Mouse (Mus musculus): ENCODE data around the gene Trmt2a. TPM values are rescaled to one million over a fixed set of nuclear protein-coding genes. Genes with fewer than 3 reads are reported as not detected.
A peak's percentile ranks its signal among the peaks of the same experiment; 100 is the strongest.

Gene Trmt2a
- polyA plus RNA-seq, 1 experiment from 2014 or later: 98.7 TPM

DNA sequence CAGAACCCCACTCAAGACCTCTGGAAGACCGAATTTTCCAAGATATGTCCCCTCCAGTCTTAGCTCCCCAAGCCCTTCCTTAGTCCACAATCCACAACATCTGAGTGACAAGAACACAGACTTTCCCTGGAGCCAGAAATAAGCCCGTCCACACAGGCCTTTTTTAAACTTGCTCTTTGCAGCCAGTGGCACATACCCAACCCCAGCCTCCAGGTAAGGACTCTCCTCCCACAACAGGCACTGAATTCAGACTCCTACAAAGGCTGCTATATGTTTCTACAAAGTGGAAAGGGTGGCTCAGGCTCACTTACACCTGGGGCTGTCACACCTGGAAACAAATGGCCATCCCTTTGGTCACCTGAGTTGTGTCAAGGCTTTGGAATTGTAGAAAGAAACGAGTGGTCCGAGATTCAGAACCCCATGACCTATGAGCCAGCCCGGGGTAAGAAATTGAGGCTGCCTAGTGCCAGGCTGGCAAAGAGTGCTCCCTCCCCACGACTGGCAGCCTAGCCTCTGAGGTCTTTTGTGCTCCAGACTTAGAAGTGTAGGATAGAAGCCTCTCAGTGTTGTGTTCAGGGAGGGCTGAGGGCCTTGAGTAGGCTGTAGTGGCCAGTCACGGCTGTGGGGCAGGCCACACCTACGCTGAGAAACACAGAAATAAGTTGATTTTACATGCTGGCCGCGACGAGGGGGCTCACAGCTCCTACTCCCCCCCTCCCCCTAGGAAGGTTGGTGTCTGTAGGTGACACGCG lies 14.4 kb upstream of the Trmt2a start:
- Histone ChIP-seq H3K4me1 (replicated peaks) (peaks cover 58% of the 10 kb centered on the region), H3K9ac (peak overlapping the region; percentile 93), H3K27ac (peak overlapping the region; percentile 96), H3K4me3 (peak overlapping the region; percentile 92), H3K9me3 (no peaks in the 10 kb centered on the region), H3K36me3 (peaks cover 14% of the 10 kb centered on the region), H3K4me2 (peak overlapping the region; percentile 92), H3K27me3 (no peaks in the 10 kb centered on the region)
- peak; percentile 16 for ATAC-seq (ENCODE audit: low FRiP score)
- 23% methylated on average over 13 of the region's 13 CpGs for WGBS

DNA sequence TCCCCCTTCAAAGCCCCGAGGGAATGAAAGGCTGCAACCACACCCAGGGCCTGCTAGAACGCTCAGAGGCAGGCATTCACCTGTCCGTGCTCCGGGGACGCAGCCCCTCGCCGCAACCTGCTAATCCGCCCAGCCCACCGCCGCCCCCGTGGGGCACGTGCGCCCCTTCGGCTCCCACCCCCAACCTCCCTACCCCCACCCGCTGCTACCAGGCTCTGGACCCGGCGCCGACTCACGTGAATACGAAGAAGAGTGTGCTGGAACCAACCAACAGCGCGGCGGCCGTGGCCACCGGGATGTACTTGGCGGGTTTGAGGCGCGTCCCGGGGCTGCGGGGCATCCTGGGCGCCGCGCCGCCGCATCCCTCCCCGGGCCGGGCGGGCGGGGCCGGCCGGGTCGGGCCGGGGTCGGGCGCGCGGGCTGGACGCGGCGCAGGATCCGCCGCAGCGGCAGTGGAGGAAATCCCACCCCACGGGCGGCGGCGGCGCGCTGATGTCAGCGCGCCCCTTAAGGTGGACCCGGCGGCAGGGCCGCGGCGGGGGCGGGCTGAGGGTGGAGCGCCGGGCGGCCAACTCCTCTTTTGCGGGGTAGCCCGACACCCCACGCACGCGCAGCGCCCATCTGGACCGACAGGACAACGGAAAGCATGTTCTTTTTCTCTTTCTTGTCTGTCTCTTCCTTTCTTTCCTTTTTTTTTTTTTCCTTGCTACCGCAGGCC lies 13.6 kb upstream of the Trmt2a start, which contains the start of gene Zdhhc8:
TSS of gene Zdhhc8 (minus strand) at position 466 of the 718 bp plus-strand sequence.
- H3K9ac ChIP-seq: peak within 1 kb of the TSS; percentile 93
- no peaks in the 10 kb centered on the region for H3K27me3 ChIP-seq
- H3K4me3 ChIP-seq: peak within 1 kb of the TSS; percentile 92
- no peaks in the 10 kb centered on the region for H3K9me3 ChIP-seq
- ATAC-seq (ENCODE audit: low FRiP score): peak; percentile 86
- peaks cover 19% of the 10 kb centered on the region for H3K36me3 ChIP-seq
- peak within 1 kb of the TSS; percentile 96 for H3K27ac ChIP-seq
- WGBS: 1% methylated on average over 43 of the region's 79 CpGs
- H3K4me2 ChIP-seq: peak within 1 kb of the TSS; percentile 92
- peaks cover 51% of the 10 kb centered on the region for H3K4me1 ChIP-seq (replicated peaks)

DNA sequence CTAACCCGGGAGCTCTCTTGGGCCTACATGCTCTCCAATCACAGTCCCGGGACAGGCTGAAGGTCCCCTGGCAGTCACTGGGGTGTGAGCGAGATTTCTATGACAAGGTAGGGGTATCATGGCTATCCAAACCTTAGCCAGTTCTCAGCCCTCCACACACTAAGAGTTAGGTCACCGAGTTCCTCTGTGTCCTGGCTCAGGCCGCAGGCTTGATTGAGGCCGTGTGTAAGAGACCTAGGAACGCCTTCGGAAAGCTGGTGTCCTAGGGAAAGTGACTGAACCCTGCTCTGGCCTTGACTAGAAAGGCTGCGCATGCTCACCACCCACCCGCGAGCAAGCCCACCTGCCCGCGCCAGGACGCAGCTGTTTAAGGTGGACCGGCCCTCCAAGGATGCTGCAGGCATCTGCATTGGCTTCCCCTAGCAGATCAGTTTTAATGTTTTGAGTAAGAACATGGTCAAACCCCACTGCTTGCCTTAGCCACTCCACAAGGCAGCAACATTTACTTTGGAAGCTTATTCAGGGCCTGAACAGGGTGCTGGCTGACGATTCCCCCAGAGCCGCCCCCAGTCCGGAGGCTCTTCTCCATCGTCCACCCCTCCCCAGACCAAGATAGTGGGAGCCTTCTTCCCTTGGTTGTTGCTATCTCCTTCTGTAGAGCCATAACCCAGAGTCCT lies 13.0 kb upstream of the Trmt2a start:
- 5% methylated on average over 19 of the region's 19 CpGs for WGBS
- peak overlapping the region; percentile 92 for H3K4me2 ChIP-seq
- H3K9me3 ChIP-seq: no peaks in the 10 kb centered on the region
- H3K27me3 ChIP-seq: no peaks in the 10 kb centered on the region
- peak overlapping the region; percentile 96 for H3K27ac ChIP-seq
- H3K36me3 ChIP-seq: peaks cover 26% of the 10 kb centered on the region
- peak overlapping the region; percentile 92 for H3K4me3 ChIP-seq
- H3K4me1 ChIP-seq (replicated peaks): peaks cover 44% of the 10 kb centered on the region
- peak overlapping the region; percentile 93 for H3K9ac ChIP-seq
- ATAC-seq (ENCODE audit: low FRiP score): peak; percentile 87

DNA sequence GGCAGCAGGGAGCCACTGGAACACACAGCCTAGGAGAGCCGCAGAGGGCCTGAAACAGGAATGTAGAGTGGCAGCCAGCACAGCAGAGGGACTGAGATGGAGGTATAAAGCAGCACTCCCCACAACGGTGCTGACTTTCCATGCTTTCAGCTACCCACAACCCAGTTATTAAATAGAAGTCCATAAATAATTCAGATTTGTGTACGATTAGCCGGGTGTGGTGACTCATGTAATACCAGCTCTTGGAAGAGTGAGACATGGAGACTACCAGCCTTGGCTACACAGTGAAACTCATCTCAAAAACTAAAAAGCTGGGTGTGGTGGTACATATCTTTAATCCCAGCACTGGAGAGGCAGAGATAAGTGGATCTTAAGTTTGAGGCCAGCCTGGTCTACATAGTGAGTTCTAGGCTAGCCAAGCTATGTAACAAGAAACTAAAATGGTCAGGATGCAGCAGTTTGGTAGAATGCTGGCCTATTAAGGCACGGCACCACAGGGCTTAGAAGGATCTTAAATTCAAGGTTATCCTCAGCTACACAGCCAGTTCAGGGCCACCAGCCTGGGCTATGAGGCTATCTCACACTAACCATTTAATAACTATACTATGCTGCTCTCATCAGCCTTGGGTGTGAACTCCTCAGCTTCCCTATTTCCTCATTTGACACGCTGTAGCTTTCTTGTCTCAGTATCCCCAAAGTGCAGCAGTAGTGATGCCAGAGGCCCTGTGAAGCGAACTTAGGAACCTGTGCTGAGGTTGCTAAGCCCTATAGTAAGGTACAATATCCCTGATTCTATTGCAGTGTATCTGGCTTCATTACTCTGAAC lies 11.6 kb upstream of the Trmt2a start:
- ATAC-seq (ENCODE audit: low FRiP score): no peak
- no peak overlapping the region for H3K27ac ChIP-seq
- no peak overlapping the region for H3K4me2 ChIP-seq
- WGBS: 75% methylated on average over 7 of the region's 7 CpGs
- H3K4me3 ChIP-seq: no peak overlapping the region
- H3K9me3 ChIP-seq: no peaks in the 10 kb centered on the region
- H3K36me3 ChIP-seq: peaks cover 40% of the 10 kb centered on the region
- H3K4me1 ChIP-seq (replicated peaks): peaks cover 30% of the 10 kb centered on the region
- H3K9ac ChIP-seq: no peak overlapping the region
- H3K27me3 ChIP-seq: no peaks in the 10 kb centered on the region

DNA sequence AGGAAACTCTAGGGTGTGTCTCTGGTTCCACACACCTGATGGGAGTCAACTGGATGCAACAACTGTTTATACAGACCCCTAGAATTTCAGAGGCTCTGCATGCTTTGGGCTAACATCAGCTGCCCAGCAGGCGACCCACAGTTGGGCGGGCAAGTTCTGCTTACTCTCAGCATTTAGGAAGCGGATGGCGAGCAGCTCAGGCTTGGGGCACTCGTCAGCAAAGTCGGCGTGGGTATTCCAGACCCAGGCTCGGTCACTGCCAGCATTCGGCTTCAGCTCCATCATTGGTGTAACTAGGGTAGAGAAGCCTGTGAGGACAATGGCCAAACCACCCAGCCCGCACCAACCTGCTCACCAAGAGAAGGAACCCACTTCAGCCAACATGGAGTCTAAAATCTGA lies 6.9 kb upstream of the Trmt2a start:
- WGBS: 97% methylated on average over 10 of the region's 10 CpGs
- Histone ChIP-seq H3K27ac (no peak overlapping the region), H3K4me1 (replicated peaks) (peaks cover 12% of the 10 kb centered on the region), H3K27me3 (no peaks in the 10 kb centered on the region), H3K9me3 (no peaks in the 10 kb centered on the region), H3K36me3 (peaks cover 87% of the 10 kb centered on the region), H3K9ac (no peak overlapping the region), H3K4me3 (no peak overlapping the region), H3K4me2 (no peak overlapping the region)
- no peak for ATAC-seq (ENCODE audit: low FRiP score)

DNA sequence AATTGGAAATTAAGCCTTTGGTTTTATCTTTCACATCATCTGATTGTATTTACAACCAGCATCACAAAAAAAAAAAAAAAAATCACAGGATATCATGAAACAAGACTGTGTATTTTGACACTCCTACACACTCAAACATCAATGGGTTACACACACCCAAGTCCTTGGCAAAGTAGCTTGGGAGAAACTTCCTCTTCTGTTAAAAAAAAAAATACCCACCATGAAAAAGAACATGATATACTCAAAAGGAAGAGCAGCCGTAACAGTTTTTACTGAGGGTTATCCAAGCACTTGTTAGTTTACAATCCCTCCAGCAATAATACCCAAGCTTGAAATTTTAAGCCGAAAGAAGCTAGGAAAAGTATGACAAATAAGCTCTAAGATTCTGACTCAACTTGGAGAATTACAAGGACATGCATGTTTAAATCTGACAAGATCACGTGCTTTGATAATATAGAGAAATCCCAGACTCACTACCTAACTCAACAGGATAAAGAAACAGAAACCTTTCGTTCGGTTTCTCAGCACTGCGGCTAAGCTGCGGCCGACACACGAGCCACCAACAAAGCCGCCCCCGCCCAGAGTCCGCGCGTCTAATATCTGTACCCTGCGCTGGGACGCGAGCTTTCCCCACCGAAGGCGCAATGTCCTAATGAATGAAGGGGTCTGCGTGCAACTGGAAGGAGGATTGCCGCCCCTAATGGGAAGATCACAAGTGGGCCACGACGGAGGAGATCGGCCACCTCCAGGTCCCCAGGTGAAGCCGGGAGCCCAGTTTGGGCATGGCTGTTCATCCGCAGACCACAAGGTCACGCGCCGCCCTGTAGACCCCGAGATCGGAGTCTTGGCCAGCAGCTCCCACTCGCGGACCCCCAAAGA lies 719 bp upstream of the Trmt2a start:
- Histone ChIP-seq H3K4me2 (peak overlapping the region; percentile 72), H3K4me1 (replicated peaks) (peaks cover 50% of the 10 kb centered on the region), H3K4me3 (peak overlapping the region; percentile 95), H3K27me3 (no peaks in the 10 kb centered on the region), H3K27ac (peak overlapping the region; percentile 94), H3K9ac (peak overlapping the region; percentile 93), H3K9me3 (no peaks in the 10 kb centered on the region), H3K36me3 (peaks cover 63% of the 10 kb centered on the region)
- under 1% methylated on average over 33 of the region's 33 CpGs for WGBS
- ATAC-seq (ENCODE audit: low FRiP score): peak; percentile 8

DNA sequence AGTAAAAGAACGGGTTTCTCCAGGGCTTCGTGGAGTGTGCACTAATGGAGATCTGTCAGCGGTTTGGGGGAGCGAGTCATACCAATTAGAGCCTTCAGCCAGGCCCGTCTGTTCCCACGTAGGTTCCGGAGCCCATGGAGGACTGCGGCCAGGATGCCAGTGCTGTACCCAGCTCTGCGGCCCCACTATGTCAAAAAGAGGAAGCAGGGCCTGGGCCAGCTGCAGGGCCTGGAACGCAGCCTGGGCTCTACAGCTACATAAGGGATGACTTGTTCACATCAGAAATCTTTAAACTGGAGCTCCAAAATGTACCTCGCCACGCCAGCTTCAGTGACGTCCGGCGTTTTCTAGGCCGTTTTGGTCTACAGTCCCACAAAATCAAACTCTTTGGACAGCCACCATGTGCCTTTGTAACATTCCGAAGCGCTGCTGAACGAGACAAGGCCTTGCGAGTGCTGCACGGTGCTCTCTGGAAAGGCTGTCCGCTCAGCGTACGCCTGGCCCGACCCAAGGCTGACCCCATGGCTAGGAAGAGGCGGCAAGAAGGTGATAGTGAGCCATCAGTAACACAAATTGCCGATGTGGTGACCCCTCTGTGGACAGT lies 987 bp downstream of the Trmt2a start:
- no peaks in the 10 kb centered on the region for H3K9me3 ChIP-seq
- peak overlapping the region; percentile 94 for H3K27ac ChIP-seq
- peak overlapping the region; percentile 87 for H3K9ac ChIP-seq
- 8% methylated on average over 27 of the region's 27 CpGs for WGBS
- H3K27me3 ChIP-seq: no peaks in the 10 kb centered on the region
- peaks cover 63% of the 10 kb centered on the region for H3K36me3 ChIP-seq
- ATAC-seq (ENCODE audit: low FRiP score): peak; percentile 27
- H3K4me3 ChIP-seq: peak overlapping the region; percentile 95
- peaks cover 50% of the 10 kb centered on the region for H3K4me1 ChIP-seq (replicated peaks)
- H3K4me2 ChIP-seq: peak overlapping the region; percentile 96

DNA sequence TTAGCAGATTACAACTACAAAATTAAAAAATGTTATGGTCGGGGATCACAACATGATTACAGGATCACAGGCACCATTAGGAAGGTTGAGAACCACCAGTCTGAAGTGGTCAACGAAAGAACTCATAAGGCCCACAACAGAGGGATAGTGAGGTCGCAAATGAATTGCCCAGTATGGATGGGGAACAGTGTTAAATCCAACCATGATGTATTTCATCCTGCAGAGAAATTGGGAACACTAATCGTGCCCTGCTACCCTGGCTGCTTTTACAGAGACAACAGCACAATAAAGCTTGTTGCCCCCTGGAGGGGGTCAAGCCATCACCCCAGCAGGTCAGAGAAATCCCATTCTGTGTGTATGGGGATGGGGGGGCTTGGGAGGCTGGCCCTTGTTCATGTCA lies 1.8 kb downstream of the Trmt2a start:
- ATAC-seq (ENCODE audit: low FRiP score): no peak
- no peaks in the 10 kb centered on the region for H3K27me3 ChIP-seq
- no peaks in the 10 kb centered on the region for H3K9me3 ChIP-seq
- WGBS: 54% methylated on average over 4 of the region's 4 CpGs
- peaks cover 63% of the 10 kb centered on the region for H3K36me3 ChIP-seq
- peak overlapping the region; percentile 96 for H3K4me2 ChIP-seq
- H3K4me1 ChIP-seq (replicated peaks): peaks cover 50% of the 10 kb centered on the region
- H3K4me3 ChIP-seq: peak overlapping the region; percentile 95
- H3K27ac ChIP-seq: no peak overlapping the region
- peak overlapping the region; percentile 87 for H3K9ac ChIP-seq

DNA sequence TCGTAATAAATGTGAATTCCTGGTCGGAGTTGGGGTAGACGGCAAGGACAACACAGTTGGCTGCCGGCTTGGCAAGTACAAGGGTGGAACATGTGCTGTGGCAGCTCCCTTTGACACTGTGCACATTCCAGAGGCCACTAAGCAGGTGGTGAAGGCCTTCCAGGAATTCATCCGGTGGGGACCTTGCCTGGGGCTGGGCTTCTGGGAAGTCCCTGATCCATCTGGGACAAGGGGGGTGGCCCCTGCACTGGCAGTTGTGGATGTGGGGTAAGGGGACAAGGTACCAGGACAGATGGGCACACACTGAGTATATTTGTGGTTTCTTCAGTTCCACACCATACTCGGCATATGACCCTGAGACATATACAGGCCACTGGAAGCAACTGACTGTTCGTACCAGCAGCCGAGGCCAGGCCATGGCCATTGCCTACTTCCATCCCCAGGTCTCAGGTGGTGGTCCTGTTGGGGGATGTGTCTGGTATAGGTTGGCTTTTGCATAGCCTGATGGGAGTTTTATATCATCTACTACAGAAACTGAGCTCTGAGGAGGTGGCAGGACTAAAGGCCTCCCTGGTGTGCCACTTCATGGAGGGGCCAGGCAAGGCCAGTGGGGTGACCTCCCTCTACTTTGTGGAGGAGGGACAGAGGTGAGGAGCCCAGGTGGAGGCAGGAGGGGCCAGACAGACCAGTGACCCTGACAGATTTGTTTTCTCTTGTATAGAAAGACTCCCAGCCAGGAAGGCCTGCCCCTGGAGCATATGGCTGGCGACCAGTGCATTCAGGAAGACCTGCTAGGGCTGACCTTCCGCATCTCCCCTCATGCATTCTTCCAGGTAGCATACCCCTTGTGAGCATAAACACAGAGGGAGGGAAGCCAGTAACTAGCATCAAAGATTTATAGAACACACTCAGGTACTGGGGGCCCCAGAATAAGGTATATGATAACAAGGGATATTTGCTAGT lies 2.6 kb downstream of the Trmt2a start:
- no peak overlapping the region for H3K27ac ChIP-seq
- no peaks in the 10 kb centered on the region for H3K27me3 ChIP-seq
- peaks cover 43% of the 10 kb centered on the region for H3K4me1 ChIP-seq (replicated peaks)
- no peak for ATAC-seq (ENCODE audit: low FRiP score)
- H3K9ac ChIP-seq: peak overlapping the region; percentile 87
- 0 out of 2 replicates have a peak overlapping the region, but pooled peaks have one; percentile 95 for H3K4me3 ChIP-seq
- H3K36me3 ChIP-seq: peaks cover 60% of the 10 kb centered on the region
- WGBS: 70% methylated on average over 10 of the region's 10 CpGs
- peak overlapping the region; percentile 96 for H3K4me2 ChIP-seq
- H3K9me3 ChIP-seq: no peaks in the 10 kb centered on the region

DNA sequence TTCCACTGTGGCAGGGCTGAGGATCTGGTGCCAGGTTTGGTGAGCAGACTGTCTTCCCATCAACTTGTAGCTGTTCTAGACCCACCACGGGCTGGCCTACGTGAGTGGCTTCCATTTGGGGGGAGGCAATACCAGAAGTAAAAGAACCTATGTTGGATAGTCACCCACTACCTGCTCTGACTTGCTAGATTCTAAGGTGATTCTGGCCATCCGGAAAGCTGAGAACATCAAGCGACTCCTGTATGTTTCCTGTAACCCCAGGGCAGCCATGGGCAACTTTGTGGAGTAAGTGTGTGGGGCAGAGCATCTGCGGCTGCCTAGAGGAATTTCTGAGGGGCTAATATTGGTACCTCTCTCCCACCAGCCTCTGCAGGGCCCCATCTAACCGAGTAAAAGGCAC lies 4.3 kb downstream of the Trmt2a start:
- Histone ChIP-seq H3K4me3 (no peak overlapping the region), H3K9me3 (no peaks in the 10 kb centered on the region), H3K27ac (no peak overlapping the region), H3K36me3 (peaks cover 67% of the 10 kb centered on the region), H3K4me2 (no peak overlapping the region), H3K4me1 (replicated peaks) (peaks cover 27% of the 10 kb centered on the region), H3K9ac (no peak overlapping the region), H3K27me3 (no peaks in the 10 kb centered on the region)
- no peak for ATAC-seq (ENCODE audit: low FRiP score)
- 89% methylated on average over 6 of the region's 6 CpGs for WGBS
